Mouse (Mus musculus): ENCODE results near the gene Clip2. TPM values are rescaled to one million over a fixed set of nuclear protein-coding genes. Genes with fewer than 3 reads are reported as not detected.

Clip2 gene
- 0.08 TPM for polyA plus RNA-seq (2014; fragmentation: Illumina TruSeq; extraction: RNeasy Lipid Tissue Mini Kit (QIAGEN cat#74804); ENCODE audit: low read depth, low replicate concordance)

GRCm38 (mm10) chr5:134552110-134552972, at the start of gene Clip2:
Clip2 (minus strand) TSS chr5:134552434.

GRCm38 (mm10) chr5:134581146-134581545, 28.9 kb upstream of the Clip2 start, which contains the start of gene Rfc2:
Rfc2 (plus strand) TSS chr5:134581366.

GRCm38 (mm10) chr5:134560071-134560449, 7.8 kb upstream of the Clip2 start, which contains the start of gene Syna:
Syna (minus strand) TSS chr5:134560171.

GRCm38 (mm10) chr5:134456503-134456962, 95.7 kb downstream of the Clip2 start, which contains the start of gene Gtf2ird1:
Gtf2ird1 (minus strand) TSS chr5:134456716.

Other genes with a start within 250 kb of the Clip2 start
- 86.7 TPM for gene Gtf2i, start 237.7 kb downstream of the Clip2 start, polyA plus RNA-seq (2014; fragmentation: Illumina TruSeq; extraction: RNeasy Lipid Tissue Mini Kit (QIAGEN cat#74804); ENCODE audit: low read depth, low replicate concordance)
- gene Gtf2ird1, start 95.7 kb downstream of the Clip2 start, polyA plus RNA-seq (2014; fragmentation: Illumina TruSeq; extraction: RNeasy Lipid Tissue Mini Kit (QIAGEN cat#74804); ENCODE audit: low read depth, low replicate concordance), result 7.0 TPM
- not detected for gene Syna, start 7.7 kb upstream of the Clip2 start, polyA plus RNA-seq (2014; fragmentation: Illumina TruSeq; extraction: RNeasy Lipid Tissue Mini Kit (QIAGEN cat#74804); ENCODE audit: low read depth, low replicate concordance)
- 63.5 TPM for gene Rfc2, start 28.9 kb upstream of the Clip2 start, polyA plus RNA-seq (2014; fragmentation: Illumina TruSeq; extraction: RNeasy Lipid Tissue Mini Kit (QIAGEN cat#74804); ENCODE audit: low read depth, low replicate concordance)
- gene Lat2, start 62.6 kb upstream of the Clip2 start, polyA plus RNA-seq (2014; fragmentation: Illumina TruSeq; extraction: RNeasy Lipid Tissue Mini Kit (QIAGEN cat#74804); ENCODE audit: low read depth, low replicate concordance), result 4.3 TPM
- gene Eif4h, start 87.1 kb upstream of the Clip2 start, polyA plus RNA-seq (2014; fragmentation: Illumina TruSeq; extraction: RNeasy Lipid Tissue Mini Kit (QIAGEN cat#74804); ENCODE audit: low read depth, low replicate concordance), result 140 TPM
- gene Limk1, start 136.2 kb upstream of the Clip2 start, polyA plus RNA-seq (2014; fragmentation: Illumina TruSeq; extraction: RNeasy Lipid Tissue Mini Kit (QIAGEN cat#74804); ENCODE audit: low read depth, low replicate concordance), result 1.6 TPM
- gene Eln, start 194.9 kb upstream of the Clip2 start, polyA plus RNA-seq (2014; fragmentation: Illumina TruSeq; extraction: RNeasy Lipid Tissue Mini Kit (QIAGEN cat#74804); ENCODE audit: low read depth, low replicate concordance), result 0.38 TPM